Mouse (Mus musculus): ENCODE results near the gene Abcb4. TPM values are rescaled to one million over a fixed set of nuclear protein-coding genes. Genes with fewer than 3 reads are reported as not detected.

The Abcb4 gene
- total and polyA plus RNA-seq, 3 experiments = 7.1 to 19.0 (median 14.2) TPM

DNA sequence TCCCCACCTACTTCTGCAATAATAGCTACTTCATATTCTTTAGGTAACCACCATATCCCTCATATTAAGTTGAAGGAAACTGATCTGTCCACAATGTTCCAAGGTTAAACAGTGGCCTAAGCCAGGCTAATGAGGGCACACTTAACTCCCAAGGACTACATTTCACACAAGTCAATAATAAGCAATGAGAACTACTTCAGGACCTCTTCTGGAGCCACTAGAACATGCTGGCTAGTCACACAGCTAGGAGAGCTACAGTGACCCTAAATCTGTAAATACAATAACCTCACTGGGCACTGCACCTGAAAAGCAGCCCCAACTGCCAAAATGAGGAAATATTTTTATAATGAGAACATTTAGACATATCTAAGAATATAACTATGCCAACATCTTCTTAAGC is 81.2 kb downstream of the Abcb4 start:
- no peaks in the 10 kb centered on the region for H3K27me3 ChIP-seq (ENCODE audit: control insufficient read depth, insufficient read depth, low read length)
- DNase-seq = no peak
- no peak for TF ChIP-seq EP300 (IDR thresholded peaks at IDR 0.05; ENCODE audit: insufficient read depth, low read depth, low read length)
- TF ChIP-seq POLR2A (IDR thresholded peaks at IDR 0.05; ENCODE audit: insufficient read depth, low read depth, low read length) = no peak
- TF ChIP-seq CTCF (IDR thresholded peaks at IDR 0.05) = no peak
- intact Hi-C loops (cut with DNase I) = no loop called here
- no peak overlapping the region for H3K9ac ChIP-seq (ENCODE audit: low read depth, low read length)
- no peak overlapping the region for H3K4me3 ChIP-seq
- no peak overlapping the region for H3K27ac ChIP-seq
- H3K79me2 ChIP-seq (replicated peaks; ENCODE audit: control insufficient read depth, insufficient read depth, low read length) = no peaks in the 10 kb centered on the region
- H3K36me3 ChIP-seq (ENCODE audit: control insufficient read depth, insufficient read depth, low read length) = peaks cover 3% of the 10 kb centered on the region; the same call in 1 of the 2 replicates
- no peaks in the 10 kb centered on the region for H3K4me1 ChIP-seq (ENCODE audit: control insufficient read depth, insufficient read depth, low read length)

DNA sequence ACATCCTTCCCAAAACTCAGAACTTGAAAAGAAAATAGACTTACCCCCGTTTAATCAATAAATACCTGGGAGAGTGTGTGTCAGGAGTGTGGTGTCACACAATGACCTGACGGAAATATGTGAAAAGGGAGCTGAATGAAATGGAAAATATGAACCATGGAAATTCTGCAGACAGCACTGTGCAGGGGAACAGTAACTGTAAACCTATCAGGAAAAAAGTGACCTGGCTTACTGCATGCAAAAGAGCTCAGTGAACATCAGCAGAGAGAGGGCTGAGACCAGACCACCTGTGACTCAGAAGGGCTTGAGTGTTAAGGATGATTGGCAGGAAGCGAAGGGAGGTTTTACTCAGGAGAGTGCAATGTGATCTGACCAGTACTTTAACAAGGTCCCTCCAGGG is 92.0 kb downstream of the Abcb4 start:
- 88% methylated on average over 3 of the region's 3 CpGs for WGBS
- Histone ChIP-seq H3K4me3 (no peak overlapping the region), H3K4me1 (ENCODE audit: control insufficient read depth, insufficient read depth, low read length) (no peaks in the 10 kb centered on the region), H3K27ac (no peak overlapping the region), H3K36me3 (ENCODE audit: control insufficient read depth, insufficient read depth, low read length) (peaks cover 2% of the 10 kb centered on the region; the same call in 1 of the 2 replicates), H3K79me2 (replicated peaks; ENCODE audit: control insufficient read depth, insufficient read depth, low read length) (no peaks in the 10 kb centered on the region), H3K9ac (ENCODE audit: low read depth, low read length) (no peak overlapping the region), H3K27me3 (ENCODE audit: control insufficient read depth, insufficient read depth, low read length) (no peaks in the 10 kb centered on the region)
- intact Hi-C loops (cut with DNase I) = no loop called here
- no peak for DNase-seq
- TF ChIP-seq EP300 (IDR thresholded peaks at IDR 0.05; ENCODE audit: insufficient read depth, low read depth, low read length) (no peak), POLR2A (IDR thresholded peaks at IDR 0.05; ENCODE audit: insufficient read depth, low read depth, low read length) (no peak), CTCF (IDR thresholded peaks at IDR 0.05) (no peak)

DNA sequence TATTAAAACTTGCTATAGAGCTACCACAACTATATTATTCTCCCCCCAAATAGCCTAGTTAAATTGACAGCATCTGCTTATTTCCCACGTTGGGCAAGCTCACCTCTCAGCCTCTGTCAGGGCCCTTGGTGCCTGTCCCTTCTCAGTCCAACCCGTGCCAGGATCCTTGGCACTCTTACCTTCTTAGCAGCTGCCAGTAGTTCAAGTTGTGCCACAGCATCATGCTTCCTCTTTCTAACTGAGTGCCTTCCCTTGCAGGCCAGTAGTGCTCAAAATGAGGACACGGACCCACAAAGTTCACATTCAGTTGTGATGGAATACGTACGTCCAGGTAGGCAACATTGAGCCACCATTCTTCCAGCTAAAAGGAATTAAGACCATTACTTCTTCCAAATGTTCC is 94.4 kb downstream of the Abcb4 start:
- Histone ChIP-seq H3K4me1 (ENCODE audit: control insufficient read depth, insufficient read depth, low read length) (no peaks in the 10 kb centered on the region), H3K79me2 (replicated peaks; ENCODE audit: control insufficient read depth, insufficient read depth, low read length) (no peaks in the 10 kb centered on the region), H3K27me3 (ENCODE audit: control insufficient read depth, insufficient read depth, low read length) (no peaks in the 10 kb centered on the region), H3K36me3 (ENCODE audit: control insufficient read depth, insufficient read depth, low read length) (peaks cover 2% of the 10 kb centered on the region), H3K27ac (no peak overlapping the region), H3K4me3 (no peak overlapping the region), H3K9ac (ENCODE audit: low read depth, low read length) (no peak overlapping the region)
- 95% methylated on average over 5 of the region's 5 CpGs for WGBS
- no peak for DNase-seq
- intact Hi-C loops (cut with DNase I) = no loop called here
- no peak for TF ChIP-seq EP300 (IDR thresholded peaks at IDR 0.05; ENCODE audit: insufficient read depth, low read depth, low read length)
- no peak for TF ChIP-seq POLR2A (IDR thresholded peaks at IDR 0.05; ENCODE audit: insufficient read depth, low read depth, low read length)
- TF ChIP-seq CTCF (IDR thresholded peaks at IDR 0.05) = no peak

DNA sequence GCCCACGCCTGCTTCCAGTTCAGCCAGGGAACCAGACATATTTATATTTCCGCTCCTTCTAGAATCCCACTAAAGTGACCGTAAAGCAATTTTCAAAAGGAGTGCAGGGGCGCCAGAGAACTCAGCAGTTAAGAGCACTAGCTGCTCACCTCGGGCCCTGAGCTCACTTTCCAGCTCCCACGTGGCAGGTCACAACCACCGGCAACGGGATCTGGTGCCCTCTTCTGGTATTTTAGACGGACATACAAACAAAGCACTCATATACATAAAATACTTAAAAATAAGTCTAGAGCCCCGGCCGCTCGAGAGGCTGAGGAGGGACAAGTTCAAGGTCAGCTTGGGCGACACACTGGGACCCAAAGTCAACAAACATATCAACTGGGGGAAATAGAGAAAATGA is 97.0 kb downstream of the Abcb4 start:
- TF ChIP-seq CTCF (IDR thresholded peaks at IDR 0.05) (no peak), POLR2A (IDR thresholded peaks at IDR 0.05; ENCODE audit: insufficient read depth, low read depth, low read length) (no peak), EP300 (IDR thresholded peaks at IDR 0.05; ENCODE audit: insufficient read depth, low read depth, low read length) (no peak)
- no peaks in the 10 kb centered on the region for H3K27me3 ChIP-seq (ENCODE audit: control insufficient read depth, insufficient read depth, low read length)
- peaks cover 8% of the 10 kb centered on the region for H3K36me3 ChIP-seq (ENCODE audit: control insufficient read depth, insufficient read depth, low read length)
- no peak overlapping the region for H3K27ac ChIP-seq
- no peaks in the 10 kb centered on the region for H3K4me1 ChIP-seq (ENCODE audit: control insufficient read depth, insufficient read depth, low read length)
- intact Hi-C loops (cut with DNase I) = no loop called here
- 85% methylated on average over 13 of the region's 13 CpGs for WGBS
- no peak overlapping the region for H3K4me3 ChIP-seq
- no peak for DNase-seq
- H3K9ac ChIP-seq (ENCODE audit: low read depth, low read length) = no peak overlapping the region
- no peaks in the 10 kb centered on the region; the same call in 1 of the 2 replicates for H3K79me2 ChIP-seq (replicated peaks; ENCODE audit: control insufficient read depth, insufficient read depth, low read length)

DNA sequence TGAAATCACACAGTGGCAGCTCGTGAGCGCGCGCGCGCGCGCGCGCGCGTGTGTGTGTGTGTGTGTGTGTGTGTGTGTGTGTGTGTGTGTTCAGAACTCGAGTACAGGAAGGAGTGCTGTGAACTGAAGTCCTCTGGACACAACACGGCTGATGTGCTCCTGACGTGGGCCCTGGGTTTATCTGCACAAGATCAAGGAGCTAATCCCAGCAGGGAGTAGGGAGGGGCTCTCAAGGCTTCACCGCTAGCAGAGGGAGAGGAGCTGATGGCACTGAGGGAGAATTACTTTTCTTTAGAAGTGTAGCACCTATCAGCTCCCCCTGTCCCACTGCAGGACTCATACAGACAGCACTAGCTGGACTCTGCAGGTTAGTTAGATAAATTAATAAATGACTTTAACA is 98.1 kb downstream of the Abcb4 start:
- H3K4me3 ChIP-seq = no peak overlapping the region
- H3K27me3 ChIP-seq (ENCODE audit: control insufficient read depth, insufficient read depth, low read length) = no peaks in the 10 kb centered on the region
- TF ChIP-seq CTCF (IDR thresholded peaks at IDR 0.05) (no peak), POLR2A (IDR thresholded peaks at IDR 0.05; ENCODE audit: insufficient read depth, low read depth, low read length) (no peak), EP300 (IDR thresholded peaks at IDR 0.05; ENCODE audit: insufficient read depth, low read depth, low read length) (no peak)
- no peak for DNase-seq
- intact Hi-C loops (cut with DNase I) = no loop called here
- H3K27ac ChIP-seq = no peak overlapping the region
- H3K9ac ChIP-seq (ENCODE audit: low read depth, low read length) = no peak overlapping the region
- 92% methylated on average over 16 of the region's 16 CpGs for WGBS
- H3K36me3 ChIP-seq (ENCODE audit: control insufficient read depth, insufficient read depth, low read length) = peaks cover 7% of the 10 kb centered on the region
- H3K79me2 ChIP-seq (replicated peaks; ENCODE audit: control insufficient read depth, insufficient read depth, low read length) = no peaks in the 10 kb centered on the region; the same call in 1 of the 2 replicates
- 0 out of 2 replicates have a peak, but pooled peaks cover 2% of the 10 kb centered on the region for H3K4me1 ChIP-seq (ENCODE audit: control insufficient read depth, insufficient read depth, low read length)

DNA sequence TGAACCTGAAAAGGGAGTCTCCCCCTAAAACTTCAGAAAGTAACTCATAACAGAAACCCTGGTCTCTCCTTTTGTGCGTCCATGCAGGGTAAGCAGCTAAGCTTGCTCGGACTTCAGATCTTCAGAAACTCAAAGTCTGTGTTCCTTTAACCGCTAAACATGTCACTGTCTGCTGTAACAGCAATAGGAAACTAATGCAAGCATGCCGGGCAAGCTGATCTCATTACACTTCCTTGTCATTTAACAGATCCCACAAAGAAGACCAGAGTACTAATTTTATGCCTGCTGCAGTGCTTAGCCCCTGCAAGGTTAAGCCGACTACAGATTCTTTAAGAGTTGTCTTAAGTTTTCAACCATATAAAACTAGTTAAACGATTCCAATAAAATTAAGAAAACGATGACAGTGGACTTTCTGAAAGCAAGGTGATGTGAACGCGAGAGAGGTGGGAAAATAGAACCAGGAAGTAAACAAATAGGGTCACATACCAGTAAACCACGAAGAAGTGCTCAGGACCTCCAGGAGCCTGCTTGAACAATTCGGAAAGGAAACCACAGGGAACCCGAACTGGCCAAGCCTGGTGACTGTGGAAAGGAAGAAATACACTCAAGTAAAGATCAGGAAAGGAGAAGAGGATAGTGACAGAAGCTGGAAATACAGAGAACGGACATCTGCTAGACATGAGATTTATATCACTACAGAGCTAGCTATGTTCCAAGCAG is 102.6 kb downstream of the Abcb4 start:
- no peaks in the 10 kb centered on the region for H3K27me3 ChIP-seq (ENCODE audit: control insufficient read depth, insufficient read depth, low read length)
- H3K79me2 ChIP-seq (replicated peaks; ENCODE audit: control insufficient read depth, insufficient read depth, low read length) = no peaks in the 10 kb centered on the region; the same call in 1 of the 2 replicates
- H3K4me3 ChIP-seq = peak overlapping the region; percentile 62
- peaks cover 6% of the 10 kb centered on the region for H3K36me3 ChIP-seq (ENCODE audit: control insufficient read depth, insufficient read depth, low read length)
- intact Hi-C loops (cut with DNase I) = loop anchor here (5.0 kb wide), 4 partner anchors 104 to 166 kb away; partner anchors contain the start of genes Abcb4, Dmtf1 and Tmem243
- H3K9ac ChIP-seq (ENCODE audit: low read depth, low read length) = peak overlapping the region; percentile 88
- no peak for DNase-seq
- H3K27ac ChIP-seq = peak overlapping the region; percentile 93
- H3K4me1 ChIP-seq (ENCODE audit: control insufficient read depth, insufficient read depth, low read length) = 0 out of 2 replicates have a peak, but pooled peaks cover 2% of the 10 kb centered on the region
- no peak for TF ChIP-seq EP300 (IDR thresholded peaks at IDR 0.05; ENCODE audit: insufficient read depth, low read depth, low read length)
- no peak for TF ChIP-seq POLR2A (IDR thresholded peaks at IDR 0.05; ENCODE audit: insufficient read depth, low read depth, low read length)
- no peak for TF ChIP-seq CTCF (IDR thresholded peaks at IDR 0.05)
- 6% methylated on average over 13 of the region's 13 CpGs for WGBS
